Mouse (Mus musculus) 416B (cell line): Measurements from ENCODE around the gene Ildr2.

Experiments used
- DNase-seq: peaks from one replicate; pipeline ENCODE4 v3.0.0; 2011; ENCODE audit warnings: low read depth

The Ildr2 gene

DNA sequence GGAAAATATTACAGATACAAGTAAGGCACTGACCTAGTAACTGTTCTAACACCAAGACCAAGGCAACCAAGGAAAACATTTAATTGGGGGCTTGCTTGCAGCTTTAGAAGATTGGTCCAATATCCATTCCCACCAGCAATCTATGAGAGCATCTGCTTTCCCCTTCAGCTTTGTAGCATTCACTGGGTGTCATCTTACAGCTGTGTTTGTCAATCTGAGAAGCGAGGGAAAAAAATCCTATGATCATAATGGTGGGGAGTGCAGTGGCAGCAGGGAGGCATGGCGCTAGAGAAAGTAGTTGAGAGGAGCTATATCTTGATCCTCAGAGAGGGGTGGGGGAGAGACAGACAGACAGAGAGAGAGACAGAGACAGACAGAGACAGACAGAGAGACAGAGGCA is 88.1 kb downstream of the Ildr2 start:
- DNase-seq: no peak

- peak; percentile 52 for DNase-seq
Observed at GRCm38 (mm10) chr1:166342539-166342938, 88.6 kb downstream of the Ildr2 start.

- no peak for DNase-seq
Observed at GRCm38 (mm10) chr1:166343586-166343985, 89.6 kb downstream of the Ildr2 start.

- no peak for DNase-seq
Observed at GRCm38 (mm10) chr1:166344300-166345077, 90.5 kb downstream of the Ildr2 start.

DNA sequence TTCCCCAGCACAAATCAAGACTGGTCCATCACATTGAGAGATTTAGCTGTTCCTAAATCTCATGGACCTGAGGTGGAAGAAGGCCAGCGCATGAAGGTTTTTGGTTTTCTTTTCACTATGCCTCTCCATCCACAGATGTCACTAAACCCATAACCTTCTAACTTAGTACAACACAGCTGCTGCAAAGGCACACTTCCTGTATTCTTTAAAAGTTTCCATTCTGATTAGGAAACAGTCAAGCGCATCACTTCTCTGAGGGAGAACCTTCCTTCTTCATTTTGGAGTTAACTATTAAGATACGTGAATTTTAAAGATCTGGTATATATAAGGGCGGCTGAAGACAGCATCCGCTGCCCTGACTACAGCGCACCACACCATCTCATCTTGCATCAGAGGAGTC is 91.7 kb downstream of the Ildr2 start:
- no peak for DNase-seq

DNA sequence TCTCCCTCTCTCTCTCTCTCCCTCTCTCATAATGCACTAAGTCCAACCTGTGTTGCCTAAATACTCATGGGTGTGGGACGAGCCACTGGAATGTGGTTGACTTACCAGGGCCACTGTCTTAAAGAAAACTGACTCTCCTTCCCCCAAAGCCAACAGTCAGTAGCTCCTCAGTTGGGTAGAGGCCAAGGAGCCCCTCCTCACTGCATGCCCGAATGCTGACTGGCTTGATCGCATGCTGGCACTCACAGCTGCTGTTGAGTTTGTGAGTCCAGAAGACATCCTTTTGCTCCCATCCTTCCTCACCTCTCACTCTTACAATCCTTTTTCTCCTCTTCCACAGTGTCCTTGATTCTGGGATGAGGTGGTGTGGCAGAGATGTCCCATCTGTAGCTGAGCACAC is 93.0 kb downstream of the Ildr2 start:
- DNase-seq: no peak

DNA sequence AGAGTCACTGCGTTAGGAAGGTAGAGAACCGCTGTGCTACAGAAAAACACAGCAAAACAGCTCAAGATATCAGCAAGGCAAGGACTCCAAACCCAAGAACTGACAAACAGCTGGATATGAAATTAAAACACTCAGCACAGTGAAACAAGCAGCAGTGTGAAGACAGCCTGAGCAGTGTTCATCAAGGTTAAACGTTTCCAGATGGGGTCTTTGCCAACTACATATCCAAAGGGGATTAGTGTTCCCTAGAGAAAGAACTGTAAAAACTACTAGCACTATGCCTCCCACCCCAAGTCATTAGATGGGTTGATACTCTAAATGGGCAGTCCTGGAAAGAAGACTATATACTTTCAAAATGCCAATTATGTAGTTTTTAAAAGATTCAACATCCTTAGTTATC is 95.4 kb downstream of the Ildr2 start:
- no peak for DNase-seq

GRCm38 (mm10) chr1:166349751-166350150 is 95.8 kb downstream of the Ildr2 start:
- peak; percentile 17 for DNase-seq

DNA sequence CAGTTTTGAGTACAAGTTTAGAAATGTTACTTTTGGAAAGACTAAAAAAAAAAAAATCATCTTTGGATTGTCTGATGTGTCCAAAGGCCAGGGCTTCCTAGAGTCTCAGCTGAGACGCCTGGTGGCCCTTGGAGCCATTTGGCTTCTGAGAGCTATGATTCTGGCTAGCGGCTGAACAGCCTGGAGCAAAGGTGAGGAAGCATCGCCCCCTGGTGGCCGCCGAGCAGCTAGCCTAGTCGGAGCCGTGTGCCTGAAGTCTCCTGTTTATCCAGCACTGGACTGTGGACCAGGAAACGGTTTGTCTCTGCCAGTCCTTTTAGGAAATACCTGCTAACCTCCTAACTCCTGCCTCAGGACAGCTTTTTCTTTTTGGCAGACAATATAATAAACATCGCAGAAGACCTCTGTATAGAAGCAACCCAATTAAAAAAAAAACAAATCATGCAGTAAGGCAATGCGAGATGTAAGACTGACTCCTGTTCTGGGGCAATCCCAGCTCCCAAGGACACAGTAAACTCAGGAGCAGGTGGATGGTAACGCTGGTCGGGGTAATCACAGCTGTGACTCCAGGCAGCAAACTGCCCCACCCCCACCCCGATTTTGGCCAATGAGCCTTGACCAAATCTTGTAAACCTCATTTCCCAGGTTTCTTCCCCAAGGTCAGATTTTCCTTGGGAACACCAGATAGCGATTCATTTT is 106.4 kb downstream of the Ildr2 start:
- DNase-seq: peak; percentile 86

- DNase-seq: no peak
Observed at GRCm38 (mm10) chr1:166360896-166361295, 107.0 kb downstream of the Ildr2 start.

GRCm38 (mm10) chr1:166361842-166362241 is 107.9 kb downstream of the Ildr2 start:
- peak; percentile 22 for DNase-seq

GRCm38 (mm10) chr1:166362659-166363058 is 108.7 kb downstream of the Ildr2 start:
- no peak for DNase-seq

- DNase-seq: no peak
Observed at GRCm38 (mm10) chr1:166363122-166363521, 109.2 kb downstream of the Ildr2 start.
